Mouse (Mus musculus) lung, postnatal 36 days (tissue): ENCODE data around the gene Ces3b.
"Not testable (repeated sequence)": the region's sequence is repeated elsewhere in the genome, so short reads cannot be mapped to it uniquely, and the experiment has no call there.

Experiments used
- DNase-seq: peaks from one replicate; pipeline ENCODE4 v3.0.0; 2022; ENCODE audit warnings: mixed read lengths

Gene Ces3b

DNA sequence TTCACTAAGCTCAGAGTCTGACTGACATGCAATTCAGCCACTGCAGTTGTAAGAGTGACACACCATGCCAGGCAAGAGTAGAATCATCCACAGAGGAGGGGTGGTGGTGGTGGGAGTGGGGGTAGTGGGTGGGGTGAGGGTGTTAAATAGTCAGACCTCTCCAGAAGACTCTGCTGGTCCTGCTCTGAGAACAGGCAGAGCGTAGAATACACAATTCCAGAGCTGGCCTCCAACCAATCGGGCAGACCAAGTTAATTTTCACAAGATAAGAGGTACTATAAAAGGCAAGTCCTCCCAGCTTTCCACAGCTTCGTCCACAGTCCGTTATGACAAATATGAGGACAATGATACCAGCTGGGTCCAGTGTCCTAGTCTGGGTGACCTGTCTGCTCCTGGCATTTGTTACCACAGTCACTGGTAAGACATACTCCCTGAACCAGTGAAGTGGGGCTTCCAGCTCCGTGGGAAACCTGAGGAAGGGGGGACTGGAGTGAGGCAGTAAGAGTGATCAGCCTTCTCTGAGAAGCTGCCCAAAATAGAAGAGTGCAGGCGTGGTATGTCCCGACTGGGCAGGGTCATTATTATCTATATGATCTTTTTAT is at the start of gene Ces3b:
Gene Ces3b (plus strand): TSS at position 305 of the 602 bp plus-strand sequence.
- DNase-seq, result no peak

DNA sequence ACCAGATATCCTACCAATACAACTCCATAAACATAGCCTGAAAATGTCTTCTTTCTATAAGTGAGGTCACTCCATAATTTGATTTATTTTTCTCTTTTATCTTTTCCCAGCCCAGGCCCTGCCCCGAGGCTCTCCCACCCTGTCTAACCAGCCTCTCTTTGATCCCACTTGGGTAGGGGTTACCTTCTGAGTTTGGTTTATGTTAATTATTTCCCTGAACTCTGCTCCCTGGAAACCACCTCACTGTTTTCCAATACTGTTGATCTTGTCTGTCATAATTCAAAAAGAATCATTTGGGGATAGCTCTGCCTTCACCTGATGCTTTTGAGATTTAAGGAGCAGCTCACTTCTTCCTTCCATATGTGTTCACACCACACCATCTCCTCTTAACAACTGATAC is 40.0 kb upstream of the Ces3b start:
- DNase-seq, result no peak

DNA sequence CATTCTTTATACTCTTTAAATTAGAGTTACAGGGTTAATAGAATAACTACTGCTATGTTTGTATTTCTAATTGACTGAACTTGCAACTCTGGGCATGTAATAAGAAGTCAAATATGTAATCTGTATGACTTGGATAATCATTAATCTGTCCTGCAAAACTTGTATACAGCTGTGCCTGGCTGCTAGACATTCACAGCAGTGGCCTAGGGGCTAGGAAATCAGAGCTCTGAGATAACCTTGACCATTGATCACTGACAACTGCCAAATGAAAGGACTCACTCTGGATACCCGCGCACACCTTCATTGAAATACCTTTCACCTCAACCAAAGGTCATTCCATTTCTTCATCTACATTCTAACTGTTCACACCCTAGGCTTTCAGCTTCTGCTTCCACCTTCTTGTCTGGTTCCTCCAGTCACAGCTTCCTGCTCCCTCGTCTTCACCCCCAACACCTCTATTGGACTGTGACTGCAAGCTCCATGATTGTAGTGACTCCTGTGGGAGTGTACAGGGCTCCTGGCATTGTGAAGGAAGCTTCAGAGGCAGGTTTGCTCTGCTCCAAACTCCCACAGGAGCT is 37.6 kb upstream of the Ces3b start:
- no peak for DNase-seq

DNA sequence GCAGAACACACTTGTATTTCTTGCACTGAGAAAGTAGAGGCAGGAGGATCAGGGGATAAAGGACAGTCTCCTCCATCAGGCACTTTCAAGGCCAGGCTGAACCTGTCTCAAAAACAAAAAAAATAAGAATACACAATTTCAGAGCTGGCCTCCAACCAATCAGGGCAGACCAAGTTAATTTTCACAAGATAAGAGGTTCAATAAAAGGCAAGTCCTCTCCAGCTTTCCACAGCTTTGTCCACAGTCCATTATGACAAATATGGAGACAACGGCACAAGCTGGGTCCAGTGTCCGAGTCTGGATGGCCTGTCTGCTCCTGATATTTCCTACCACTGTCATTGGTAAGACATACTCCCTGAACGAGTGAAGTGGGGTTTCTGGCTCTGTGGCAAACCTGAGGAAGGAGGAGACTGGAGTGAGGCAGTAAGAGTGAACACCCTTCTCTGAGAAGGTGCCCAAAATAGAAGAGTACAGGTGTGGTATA is 35.1 kb upstream of the Ces3b start, which contains the start of gene Ces3a:
Gene Ces3a (plus strand): TSS at position 231 of the 484 bp plus-strand sequence.
- no peak for DNase-seq

DNA sequence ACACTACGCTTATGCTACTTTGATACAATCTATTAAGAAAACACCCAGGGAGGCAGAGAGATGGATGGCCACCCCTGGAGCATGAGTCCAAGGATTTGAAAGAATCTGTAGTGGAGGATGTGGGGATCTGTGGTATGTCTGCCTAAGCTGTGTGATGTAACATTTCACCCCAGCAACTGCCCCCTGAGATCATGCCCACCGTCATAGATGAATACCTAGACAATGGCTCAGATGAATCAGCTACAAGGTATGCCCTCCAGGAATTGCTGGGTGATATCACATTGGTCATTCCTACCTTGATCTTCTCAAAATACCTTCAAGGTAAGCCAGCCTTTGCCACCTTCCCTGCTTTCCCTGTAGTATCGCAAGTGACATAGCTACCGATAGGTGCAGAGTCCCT is 27.3 kb upstream of the Ces3b start:
- no peak for DNase-seq

DNA sequence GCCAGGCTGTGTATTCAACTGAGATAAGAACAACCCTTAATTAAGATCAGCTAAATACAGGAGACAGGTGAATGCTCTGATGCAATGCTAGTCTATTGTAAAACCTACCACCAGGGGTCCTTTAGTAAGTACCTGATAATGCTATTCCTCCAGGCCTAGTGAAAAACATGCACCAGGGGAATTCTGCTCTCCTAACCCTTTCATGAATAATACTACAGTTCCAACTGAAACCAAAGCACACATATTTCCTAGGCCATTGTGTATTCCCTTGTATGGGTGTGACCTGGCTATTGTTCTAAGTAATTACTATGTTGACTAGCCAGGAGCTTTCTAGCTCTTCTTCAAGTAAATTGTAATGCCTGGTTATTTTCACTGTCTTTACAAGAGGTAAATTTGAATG is 23.5 kb upstream of the Ces3b start:
- no peak for DNase-seq

DNA sequence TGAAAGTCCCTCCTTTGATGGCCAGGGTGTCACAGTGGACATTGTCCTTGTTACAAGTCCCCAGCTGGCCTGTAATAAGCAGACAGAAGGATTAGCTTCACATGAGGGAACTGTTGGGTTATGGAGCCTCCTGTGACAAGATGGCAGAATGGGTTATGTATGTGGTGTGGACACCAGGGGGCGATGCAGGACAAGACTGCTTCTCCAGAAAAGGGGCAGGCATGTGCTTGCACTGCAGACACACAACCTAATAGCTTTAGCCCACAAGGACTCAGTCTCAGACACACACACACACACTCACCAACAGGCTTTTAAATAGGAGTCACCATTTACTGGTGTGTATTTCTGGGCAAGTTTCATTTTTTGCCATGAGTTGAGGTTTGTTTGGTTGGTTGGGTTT is 16.8 kb upstream of the Ces3b start:
- DNase-seq, result peak; percentile 36

DNA sequence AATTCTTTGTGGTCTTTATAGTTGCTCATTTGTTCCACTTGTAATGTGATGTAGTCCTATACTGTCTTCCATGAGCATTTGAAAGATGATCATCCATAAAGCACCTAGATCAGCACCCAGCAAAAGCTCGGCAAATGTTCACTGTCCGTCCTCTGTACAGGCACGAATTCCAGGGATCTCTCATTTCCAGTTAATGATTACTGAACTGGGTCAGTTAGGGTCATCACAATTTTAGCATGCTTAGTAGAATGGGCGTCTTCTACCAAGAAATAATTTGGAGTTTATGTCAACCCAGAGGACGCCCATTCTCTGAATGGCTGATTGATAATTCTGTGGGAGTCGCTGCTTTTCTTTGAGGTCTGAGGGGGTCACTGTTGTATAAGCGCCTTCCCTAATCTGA is 15.6 kb upstream of the Ces3b start:
- not testable (repeated sequence) for DNase-seq

DNA sequence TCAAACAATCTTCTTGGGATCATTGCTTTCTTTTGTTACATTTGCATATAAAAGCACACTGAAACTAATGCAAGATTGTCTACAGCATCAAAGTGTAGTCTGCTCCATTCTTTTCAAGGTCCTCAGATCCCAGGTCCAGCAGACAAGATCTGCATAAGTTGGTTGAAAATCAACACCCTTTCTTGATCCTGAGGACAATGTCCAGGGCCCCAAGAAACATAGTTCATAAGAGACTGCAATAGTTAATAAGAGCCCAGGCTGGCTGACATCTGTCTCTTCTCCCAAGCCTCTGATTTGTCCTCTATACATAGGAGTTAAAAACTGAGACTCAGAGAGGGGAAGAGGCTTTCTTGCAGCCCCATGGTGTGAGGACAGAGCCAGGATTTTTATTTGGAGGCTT is 14.6 kb upstream of the Ces3b start:
- DNase-seq, result no peak

DNA sequence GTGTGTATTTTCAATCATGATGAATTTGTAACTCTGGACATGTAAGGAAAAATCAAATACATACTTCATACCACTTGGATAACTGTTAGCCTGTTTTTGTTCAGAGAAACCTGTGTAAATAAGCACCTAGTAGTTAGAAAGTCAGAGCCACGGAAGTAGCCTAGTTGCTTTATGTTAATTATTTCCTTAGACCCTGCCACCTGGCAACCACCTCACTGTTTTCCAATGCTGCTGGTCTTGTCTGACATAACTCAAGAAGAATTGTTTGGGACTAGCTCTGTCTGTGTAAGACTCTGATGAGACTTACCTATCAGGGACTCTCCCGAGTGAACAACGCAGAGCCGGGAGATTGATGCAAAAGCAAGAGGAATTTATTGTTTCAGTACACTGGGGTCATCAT is 7.0 kb upstream of the Ces3b start:
- no peak for DNase-seq

DNA sequence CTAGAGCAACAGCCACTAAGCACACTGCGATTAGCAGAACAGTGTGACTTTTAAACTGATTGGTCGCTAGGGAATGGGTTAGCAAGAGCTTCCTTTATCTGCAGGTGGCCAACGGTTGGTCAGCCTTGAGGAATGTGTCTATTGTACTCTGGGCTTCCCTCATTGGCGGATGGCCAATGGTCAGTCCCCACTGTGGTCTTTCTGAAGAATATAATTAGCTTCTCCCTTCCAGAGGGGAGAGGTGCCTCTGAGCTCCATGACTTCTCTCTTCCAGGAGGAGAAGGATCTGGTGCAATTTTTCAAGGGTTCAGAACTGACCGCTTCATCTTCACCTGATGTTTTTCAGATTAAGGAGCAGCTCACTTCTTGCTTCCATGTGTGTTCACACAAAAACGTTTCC is 6.5 kb upstream of the Ces3b start:
- DNase-seq, result no peak

DNA sequence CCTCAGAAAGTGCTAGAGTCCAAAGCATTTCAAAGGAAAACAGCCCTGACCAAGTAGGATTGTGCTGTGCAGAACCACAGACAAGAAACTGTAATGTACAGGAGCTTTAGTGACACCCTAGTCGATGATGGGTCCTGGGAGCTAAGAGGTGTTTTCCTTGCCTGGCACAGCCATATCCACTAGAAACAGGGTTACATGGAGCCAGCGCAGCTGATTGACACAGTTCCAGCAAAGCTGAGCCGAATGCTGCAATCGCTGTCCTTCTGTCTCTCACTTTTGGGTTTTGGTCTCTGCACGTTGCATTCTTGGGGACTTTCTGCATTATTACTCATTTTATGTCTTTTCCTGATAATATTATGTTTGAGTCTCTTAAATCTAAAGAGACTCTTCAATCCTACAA is 5.0 kb upstream of the Ces3b start:
- DNase-seq, result no peak

DNA sequence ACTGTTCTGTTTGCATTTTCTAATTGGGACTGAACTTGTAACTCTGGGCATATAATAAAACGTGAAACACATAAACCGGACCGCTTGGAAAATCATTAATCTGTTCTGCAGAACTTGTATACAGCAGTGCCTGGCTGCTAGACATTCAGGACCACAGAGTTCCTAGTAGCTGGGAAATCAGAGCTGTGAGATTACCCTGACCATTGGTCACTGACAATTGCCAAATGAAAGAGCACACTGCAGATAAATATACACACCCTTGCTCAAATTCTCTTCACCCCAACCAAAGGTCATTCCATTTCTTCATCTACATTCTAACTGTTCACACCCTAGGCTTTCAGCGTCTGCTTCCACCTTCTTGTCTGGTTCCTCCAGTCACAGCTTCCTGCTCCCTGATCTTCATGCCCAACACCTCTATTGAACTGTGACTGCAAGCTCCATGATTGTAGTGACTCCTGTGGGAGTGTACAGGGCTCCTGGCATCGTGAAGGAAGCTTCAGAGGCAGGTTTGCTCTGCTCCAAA is 2.7 kb upstream of the Ces3b start:
- no peak for DNase-seq

DNA sequence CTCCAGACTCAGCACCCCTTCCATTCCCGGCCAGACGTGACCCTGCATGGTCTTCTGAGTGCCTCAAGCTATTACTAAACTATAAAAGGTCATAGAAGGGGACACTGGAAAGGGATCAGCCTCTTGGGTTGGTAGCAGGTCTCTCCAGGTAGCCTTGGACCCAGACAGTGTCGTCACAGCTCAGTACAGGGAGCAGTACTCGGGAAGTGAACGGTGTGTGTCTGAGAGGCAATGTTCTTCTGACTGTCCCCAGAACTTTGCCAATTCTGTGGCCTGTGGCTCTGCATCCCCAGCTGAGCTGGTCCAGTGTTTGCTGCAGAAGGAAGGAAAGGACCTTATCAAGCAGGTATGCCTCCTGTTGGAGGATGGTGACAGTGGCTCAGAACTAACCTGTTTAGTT is 4.6 kb downstream of the Ces3b start:
- not testable (repeated sequence) for DNase-seq

DNA sequence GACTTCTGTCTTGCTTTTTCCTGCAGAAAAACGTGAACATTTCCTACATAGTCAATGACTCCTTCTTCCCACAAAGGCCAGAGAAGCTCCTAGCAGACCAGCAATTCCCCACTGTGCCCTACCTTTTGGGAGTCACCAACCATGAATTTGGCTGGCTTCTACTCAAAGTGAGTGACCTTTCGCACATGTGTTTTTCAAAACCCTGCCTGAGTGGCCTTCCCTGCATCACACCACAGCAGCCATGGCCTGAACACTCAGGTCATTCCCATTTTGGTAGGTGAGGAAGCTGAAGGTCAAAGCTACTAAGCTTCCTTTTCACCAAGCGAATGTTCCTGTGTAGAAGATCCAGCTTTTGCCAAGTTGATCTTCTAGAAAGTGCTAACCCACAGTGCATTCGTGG is 5.0 kb downstream of the Ces3b start:
- no peak for DNase-seq

DNA sequence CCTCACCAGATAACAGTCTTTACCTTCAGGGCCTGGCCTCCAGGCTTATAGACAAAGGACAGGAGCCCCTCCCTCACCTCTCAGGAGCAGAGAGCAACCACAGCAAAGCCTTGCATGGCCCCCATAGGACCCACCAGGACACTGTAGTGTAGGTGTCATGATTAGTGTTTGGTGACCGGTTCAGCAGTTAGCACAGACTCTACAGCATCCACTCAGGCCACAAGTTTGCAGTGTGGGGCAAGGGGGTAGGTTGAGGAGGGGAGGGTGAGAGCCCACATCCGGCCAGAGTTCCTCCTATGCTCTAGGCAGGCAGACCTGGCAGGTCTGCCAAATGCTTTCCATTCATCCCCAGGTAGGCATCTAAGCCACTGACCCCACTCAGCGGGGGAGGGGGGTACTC is 10.4 kb downstream of the Ces3b start:
- no peak for DNase-seq

DNA sequence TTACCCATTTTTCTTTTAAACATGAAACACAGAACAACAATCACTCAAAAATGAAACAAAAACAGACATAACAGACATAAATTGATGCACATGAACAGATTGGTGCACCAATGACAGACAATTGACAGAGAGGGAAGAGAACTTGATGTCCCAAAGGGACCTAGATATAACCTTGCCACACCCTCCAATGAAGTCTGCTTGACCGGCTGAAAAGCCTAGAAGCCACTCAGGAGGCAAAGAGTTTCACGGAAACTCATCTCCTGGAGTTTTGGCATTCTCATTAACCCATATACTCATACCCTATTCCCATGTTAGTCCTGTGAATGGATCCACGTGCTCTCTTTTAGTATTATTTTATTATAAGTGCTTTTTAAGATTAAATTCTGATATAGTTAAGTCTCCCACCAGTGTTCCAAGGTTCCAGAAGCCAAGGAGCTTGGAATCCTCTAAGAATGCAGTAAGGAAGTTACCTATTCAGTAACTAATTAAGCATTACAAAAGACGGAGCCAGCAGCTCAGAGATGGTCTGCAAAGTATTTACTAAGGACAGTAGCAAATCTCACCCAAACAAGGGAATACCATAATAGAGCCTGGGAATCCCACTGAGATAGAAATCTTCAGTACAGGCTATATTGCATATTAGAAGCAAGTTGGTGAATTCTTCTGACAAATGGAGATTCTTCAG is 18.7 kb downstream of the Ces3b start:
- DNase-seq, result not testable (repeated sequence)

DNA sequence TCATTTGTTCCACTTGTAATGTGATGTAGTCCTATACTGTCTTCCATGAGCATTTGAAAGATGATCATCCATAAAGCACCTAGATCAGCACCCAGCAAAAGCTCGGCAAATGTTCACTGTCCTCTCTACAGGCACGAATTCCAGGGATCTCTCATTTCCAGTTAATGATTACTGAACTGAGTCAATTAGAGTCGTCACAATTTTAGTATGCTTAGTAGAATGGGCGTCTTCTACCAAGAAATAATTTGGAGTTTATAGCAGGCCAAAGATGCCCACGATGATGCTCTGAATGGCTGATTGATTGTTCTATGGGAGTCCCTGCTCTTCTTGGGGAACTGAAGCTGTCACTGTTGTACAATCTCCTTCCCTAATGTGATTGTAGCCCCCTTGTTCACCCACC is 20.1 kb downstream of the Ces3b start:
- not testable (repeated sequence) for DNase-seq

DNA sequence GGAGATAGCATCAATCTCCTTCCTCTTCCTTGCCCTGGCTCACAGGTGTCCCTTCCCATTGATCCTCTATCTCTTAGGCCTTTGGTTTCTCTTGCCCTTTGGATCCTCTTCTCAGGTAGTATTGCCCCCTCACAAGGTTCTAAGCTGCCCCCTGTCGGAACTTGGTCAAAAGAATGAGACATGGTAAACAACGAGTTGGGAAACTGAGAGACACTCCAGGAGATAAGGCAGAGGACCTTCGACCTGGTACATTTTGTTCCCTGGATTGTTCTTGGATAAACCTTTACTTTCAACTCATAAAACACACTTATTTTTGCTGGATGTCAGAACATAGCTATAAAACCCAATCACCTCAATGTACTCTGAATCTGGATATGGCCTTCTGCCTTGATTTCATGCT is 20.7 kb downstream of the Ces3b start:
- DNase-seq, result no peak

DNA sequence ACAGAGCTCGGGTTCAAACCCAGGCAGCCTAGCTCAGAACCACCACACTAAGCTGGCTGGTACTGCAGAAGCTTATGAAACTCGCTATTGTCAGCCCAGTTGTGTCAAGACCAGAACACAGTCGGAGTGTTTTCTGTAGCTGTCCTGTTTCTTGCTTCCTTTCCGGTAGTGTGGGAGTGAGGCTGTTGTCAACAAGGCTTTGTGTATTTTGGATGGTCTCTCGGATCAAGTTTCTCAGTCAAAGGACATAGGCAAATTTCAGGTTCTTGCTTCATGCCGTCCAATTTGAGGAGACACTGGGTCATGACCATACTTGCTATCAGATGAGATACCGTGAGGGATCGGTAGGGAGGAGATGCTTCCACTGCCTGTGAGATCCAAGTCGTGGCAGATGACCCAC is 46.3 kb downstream of the Ces3b start:
- no peak for DNase-seq

DNA sequence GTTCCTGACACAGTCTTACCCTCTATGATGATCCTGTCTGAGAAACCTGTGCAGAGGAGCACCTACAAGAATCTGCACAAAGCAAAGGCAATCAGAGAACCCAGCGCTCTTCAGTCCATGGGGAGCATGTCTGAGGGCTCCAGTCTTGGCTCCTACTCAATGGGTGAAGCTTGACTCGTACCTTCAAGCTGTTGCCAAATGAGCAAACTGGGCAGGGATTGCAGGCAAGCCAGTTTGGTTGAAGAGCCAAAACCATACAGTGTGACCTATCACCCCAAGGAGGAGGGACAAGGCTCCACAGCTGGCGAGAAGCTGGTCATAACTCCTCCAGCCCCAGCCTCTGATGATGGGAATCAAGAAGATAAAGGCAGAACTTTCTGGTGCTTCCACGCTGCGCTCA is 48.0 kb downstream of the Ces3b start, which contains the start of gene Ces4a:
Gene Ces4a (plus strand): TSS at position 292 of the 400 bp plus-strand sequence.
- DNase-seq, result no peak

DNA sequence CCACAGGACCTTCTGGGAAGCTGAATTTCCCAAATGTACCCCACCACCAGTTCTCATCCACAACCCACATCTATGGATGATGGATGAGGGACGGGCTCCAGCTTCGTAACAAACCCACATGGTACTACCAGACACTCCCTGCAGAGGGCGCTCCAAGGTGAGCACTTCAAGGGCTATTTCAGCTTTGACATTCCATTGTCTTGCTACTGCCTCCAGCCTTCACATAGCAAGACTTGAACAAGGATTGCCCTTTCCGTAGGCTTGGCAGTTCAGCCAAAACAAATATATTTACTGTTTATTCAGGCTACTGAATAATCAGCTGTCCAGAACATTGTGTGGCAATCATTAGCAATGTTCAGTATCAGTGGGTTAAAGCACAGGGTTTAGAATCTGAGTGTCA is 54.9 kb downstream of the Ces3b start:
- peak; percentile 92 for DNase-seq

DNA sequence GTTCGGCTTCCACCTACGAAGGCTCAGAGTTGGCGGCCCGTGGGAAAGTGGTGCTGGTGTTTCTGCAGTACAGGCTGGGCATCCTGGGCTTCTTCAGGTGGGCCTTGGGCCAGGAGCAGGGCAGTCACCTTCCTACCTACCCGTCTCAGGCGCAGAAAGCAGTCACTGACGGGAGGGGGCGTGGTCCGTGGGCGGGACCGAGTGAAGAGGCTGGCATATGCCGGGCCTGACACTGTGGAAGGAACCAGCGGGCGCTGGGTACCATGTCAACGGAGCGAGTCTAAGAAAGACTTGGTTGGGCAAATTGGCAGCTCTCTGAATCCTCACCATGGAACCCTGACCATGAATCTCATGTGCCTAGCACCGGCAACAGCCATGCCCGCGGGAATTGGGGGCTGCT is 58.8 kb downstream of the Ces3b start:
- DNase-seq, result peak; percentile 15
